Mouse (Mus musculus) spleen, adult 2 months (tissue): ENCODE results near the gene Atp10a. TPM values are rescaled to one million over a fixed set of nuclear protein-coding genes. Genes with fewer than 3 reads are reported as not detected.

Experiments used
- DNase-seq, 2 experiments: peaks; one replicate each; pipeline versions ENCODE4 v3.0.0 to v3.0.0-alpha.2; 2012 to 2021; ENCODE audit warnings: low spot score in 2 of 2, low read depth in 1 of 2
- H3K27ac ChIP-seq: fragments of 200-500 bp; 2 replicates; pipeline ENCODE4 v1.5.1; 2012; ENCODE audit warnings: low read length, inconsistent platforms; ENCODE audit not compliant: insufficient read depth
- H3K27me3 ChIP-seq: fragments of 200-500 bp; 2 replicates; pipeline ENCODE4 v1.6.1; 2012; ENCODE audit warnings: mild to moderate bottlenecking, moderate library complexity, low read length, inconsistent platforms; ENCODE audit not compliant: control insufficient read depth, insufficient read depth
- H3K36me3 ChIP-seq: fragments of 200-500 bp; 2 replicates; pipeline ENCODE4 v1.6.1; 2012; ENCODE audit warnings: mild to moderate bottlenecking, low read length, inconsistent platforms; ENCODE audit not compliant: control insufficient read depth, insufficient read depth
- H3K4me1 ChIP-seq: fragments of 200-500 bp; 2 replicates; pipeline ENCODE4 v1.6.1; 2011; ENCODE audit warnings: inconsistent platforms; ENCODE audit not compliant: control insufficient read depth, insufficient read depth, insufficient read length
- H3K4me3 ChIP-seq: fragments of 200-500 bp; 2 replicates; pipeline ENCODE4 v1.5.1; 2011; ENCODE audit warnings: mild to moderate bottlenecking, inconsistent platforms; ENCODE audit not compliant: insufficient read depth, insufficient read length; ENCODE audit errors: extremely low read depth
- CTCF ChIP-seq: fragments of 200-500 bp; IDR thresholded peaks from 2 replicates; pipeline ENCODE4 v1.5.1; 2011; ENCODE audit warnings: mild to moderate bottlenecking, inconsistent platforms; ENCODE audit not compliant: insufficient read depth, insufficient read length, insufficient replicate concordance; ENCODE audit errors: extremely low read depth
- POLR2A ChIP-seq: fragments of 200-500 bp; IDR thresholded peaks from 2 replicates; pipeline ENCODE4 v1.6.1; 2011; ENCODE audit warnings: low read depth, low read length, inconsistent platforms
- WGBS: fragments of 180-500 bp; shearing (Covaris S2); methylation state at CpG from one replicate; pipeline ENCODE4 v1.1.7; 2018; 5-methylcytosine and 5-hydroxymethylcytosine counted together
- polyA plus RNA-seq: library from polyadenylated mRNA; depleted of rRNA; stranded (reverse); fragments of >200 nt; gene quantifications from 2 replicates; pipeline ENCODE4 v1.2.3, GENCODE M21; 2012

Gene Atp10a
- polyA plus RNA-seq, 1 experiment = 2.6 TPM

- Histone ChIP-seq H3K27me3 (no peaks in the 10 kb centered on the region), H3K27ac (no peak overlapping the region), H3K36me3 (no peaks in the 10 kb centered on the region), H3K4me1 (peaks cover 9% of the 10 kb centered on the region; the same call in 1 of the 2 replicates), H3K4me3 (no peak overlapping the region)
- 74% methylated on average over 4 of the region's 4 CpGs for WGBS
- TF ChIP-seq POLR2A = no peak
- no peak for TF ChIP-seq CTCF
- DNase-seq = no peak
These were observed 87.7 kb downstream of the Atp10a start for GRCm38 (mm10) chr7:58743362-58744320.

GRCm38 (mm10) chr7:58746817-58747216 lies 90.9 kb downstream of the Atp10a start:
- DNase-seq = no peak
- H3K4me3 ChIP-seq = no peak overlapping the region
- peaks cover 8% of the 10 kb centered on the region; the same call in 1 of the 2 replicates for H3K4me1 ChIP-seq
- no peaks in the 10 kb centered on the region for H3K36me3 ChIP-seq
- TF ChIP-seq POLR2A (no peak), CTCF (no peak)
- no peaks in the 10 kb centered on the region for H3K27me3 ChIP-seq
- no peak overlapping the region for H3K27ac ChIP-seq
- 78% methylated on average over 5 of the region's 5 CpGs for WGBS

GRCm38 (mm10) chr7:58749904-58750612 lies 94.1 kb downstream of the Atp10a start:
- WGBS = 35% methylated on average over 6 of the region's 6 CpGs
- no peak overlapping the region for H3K4me3 ChIP-seq
- no peaks in the 10 kb centered on the region for H3K27me3 ChIP-seq
- TF ChIP-seq CTCF (no peak), POLR2A (no peak)
- H3K4me1 ChIP-seq = no peaks in the 10 kb centered on the region; the same call in 1 of the 2 replicates
- peak; percentile 5 to 46 for DNase-seq
- H3K27ac ChIP-seq = no peak overlapping the region
- H3K36me3 ChIP-seq = no peaks in the 10 kb centered on the region

- Histone ChIP-seq H3K27me3 (no peaks in the 10 kb centered on the region), H3K4me1 (no peaks in the 10 kb centered on the region; the same call in 1 of the 2 replicates), H3K36me3 (no peaks in the 10 kb centered on the region), H3K27ac (no peak overlapping the region), H3K4me3 (no peak overlapping the region)
- 86% methylated on average over 5 of the region's 5 CpGs for WGBS
- no peak for TF ChIP-seq CTCF
- no peak for TF ChIP-seq POLR2A
- no peak for DNase-seq
These were observed 96.1 kb downstream of the Atp10a start for GRCm38 (mm10) chr7:58752041-58752440.

GRCm38 (mm10) chr7:58754076-58754475 lies 98.1 kb downstream of the Atp10a start:
- H3K4me3 ChIP-seq = no peak overlapping the region
- no peak for TF ChIP-seq POLR2A
- TF ChIP-seq CTCF = no peak
- H3K27me3 ChIP-seq = no peaks in the 10 kb centered on the region
- no peak overlapping the region for H3K27ac ChIP-seq
- H3K36me3 ChIP-seq = no peaks in the 10 kb centered on the region
- WGBS = 97% methylated on average over 1 of the region's 1 CpGs
- H3K4me1 ChIP-seq = no peaks in the 10 kb centered on the region; the same call in 1 of the 2 replicates
- DNase-seq = no peak

- 90% methylated on average over 4 of the region's 4 CpGs for WGBS
- TF ChIP-seq CTCF = no peak
- no peak for TF ChIP-seq POLR2A
- no peaks in the 10 kb centered on the region for H3K27me3 ChIP-seq
- no peaks in the 10 kb centered on the region; the same call in 1 of the 2 replicates for H3K4me1 ChIP-seq
- H3K4me3 ChIP-seq = no peak overlapping the region
- DNase-seq = no peak
- no peaks in the 10 kb centered on the region for H3K36me3 ChIP-seq
- no peak overlapping the region for H3K27ac ChIP-seq
These were observed 98.6 kb downstream of the Atp10a start for GRCm38 (mm10) chr7:58754536-58754935.
